Mouse (Mus musculus) neutrophil, adult 65 days (primary cell): ENCODE data around the gene Lrrc10. TPM values are rescaled to one million over a fixed set of nuclear protein-coding genes. Genes with fewer than 3 reads are reported as not detected.

ENCODE experiments used
- total RNA-seq: library from RNA; stranded (reverse); gene quantifications from 2 replicates; pipeline ENCODE4 v1.2.4, GENCODE M21; 2023

The Lrrc10 gene
- total RNA-seq, result not detected in 2 replicates

GRCm38 (mm10) chr10:117045175-117046056 lies at the start of gene Lrrc10:
TSS of gene Lrrc10 (plus strand) at chr10:117045341.

DNA sequence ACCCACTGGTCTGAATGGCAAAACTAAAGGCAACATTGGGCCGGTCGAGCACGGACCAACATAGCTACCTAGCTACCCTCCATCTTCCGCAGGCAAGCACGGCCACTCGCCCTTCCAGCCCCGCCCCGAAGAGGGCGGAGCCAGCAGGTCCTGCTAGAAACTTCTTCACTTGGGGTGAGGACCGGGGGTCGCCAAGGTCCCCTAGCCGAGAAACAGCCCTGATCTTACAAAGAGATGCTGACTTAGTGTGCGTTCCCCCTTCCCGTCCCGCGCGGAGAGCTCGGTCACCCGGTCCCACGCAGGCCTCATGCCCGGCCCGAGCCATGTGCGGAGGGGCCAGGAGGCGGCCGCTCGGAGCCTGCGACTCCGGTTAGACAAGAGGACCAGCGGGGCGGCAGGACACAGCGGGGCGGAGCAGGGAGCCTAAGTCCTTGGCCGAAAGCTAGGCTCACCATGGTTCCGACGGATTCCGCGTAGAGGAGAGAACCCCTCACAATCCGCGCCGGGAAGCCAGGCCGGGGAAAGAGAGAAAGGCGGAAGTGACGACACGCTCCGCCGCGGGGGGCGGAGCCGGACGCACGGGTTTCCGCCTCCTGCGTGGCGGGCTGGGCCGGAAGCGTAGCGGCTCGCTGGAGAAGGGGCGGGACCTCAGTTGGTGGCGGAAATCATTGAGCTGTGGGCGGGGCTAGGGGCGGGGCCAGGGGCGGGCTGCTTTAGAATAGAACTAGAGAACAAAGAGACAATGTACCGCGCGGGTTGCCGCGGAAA lies 18.3 kb downstream of the Lrrc10 start, which contains the start of gene Cct2:
TSS of gene Cct2 (minus strand) at position 561 of the 768 bp plus-strand sequence.

Other genes with a start within 250 kb of the Lrrc10 start
- not detected in 2 replicates for gene Myrfl, start 148.4 kb upstream of the Lrrc10 start, total RNA-seq
- 8.6 and 13.4 TPM in 2 replicates for gene Rab3ip, start 94.6 kb upstream of the Lrrc10 start, total RNA-seq
- not detected in 2 replicates for gene Gm10271, start 72.7 kb upstream of the Lrrc10 start, total RNA-seq
- not detected in 2 replicates for gene Best3, start 59.0 kb upstream of the Lrrc10 start, total RNA-seq
- gene Cct2, start 18.5 kb downstream of the Lrrc10 start, total RNA-seq, result 82.4 and 92.3 TPM in 2 replicates
- gene Frs2, start 103.2 kb downstream of the Lrrc10 start, total RNA-seq, result 13.2 and 14.0 TPM in 2 replicates
- gene Yeats4, start 179.2 kb downstream of the Lrrc10 start, total RNA-seq, result 43.2 and 45.3 TPM in 2 replicates
- gene 9530003J23Rik, start 193.4 kb downstream of the Lrrc10 start, total RNA-seq, result 0.47 TPM in 1 of 2 replicates, not detected in the other
- gene Lyz2, start 237.0 kb downstream of the Lrrc10 start, total RNA-seq, result 11,844 and 13,328 TPM in 2 replicates
- gene Lyz1, start 247.5 kb downstream of the Lrrc10 start, total RNA-seq, result 1,710 and 1,785 TPM in 2 replicates